Mouse (Mus musculus) hindbrain, embryonic 10.5 days (tissue): ENCODE results near the gene Focad. TPM values are rescaled to one million over a fixed set of nuclear protein-coding genes. Genes with fewer than 3 reads are reported as not detected.

Source experiments
- DNase-seq: peaks from one replicate; pipeline ENCODE4 v3.0.0-alpha.2; 2017; ENCODE audit warnings: low spot score
- H3K27ac ChIP-seq: fragments of 300-500 bp; sonication (generic); 2 replicates; pipeline ENCODE4 v1.5.1; 2016; ENCODE audit warnings: mild to moderate bottlenecking, moderate library complexity
- H3K27me3 ChIP-seq: fragments of 300-500 bp; sonication (generic); 2 replicates; pipeline ENCODE4 v1.6.1; 2016; ENCODE audit warnings: mild to moderate bottlenecking; ENCODE audit not compliant: poor library complexity, insufficient read depth, severe bottlenecking
- H3K36me3 ChIP-seq: fragments of 300-500 bp; sonication (generic); 2 replicates; pipeline ENCODE4 v1.6.1; 2016; ENCODE audit warnings: mild to moderate bottlenecking, moderate library complexity
- H3K4me1 ChIP-seq: fragments of 300-500 bp; sonication (generic); replicated peaks from 2 replicates; pipeline ENCODE4 v1.6.1; 2016; ENCODE audit warnings: mild to moderate bottlenecking
- H3K4me3 ChIP-seq: fragments of 300-500 bp; sonication (generic); 2 replicates; pipeline ENCODE4 v1.5.1; 2016; ENCODE audit warnings: mild to moderate bottlenecking, moderate library complexity
- H3K9me3 ChIP-seq: fragments of 300-500 bp; sonication (generic); 2 replicates; pipeline ENCODE4 v1.6.1; 2016; ENCODE audit warnings: mild to moderate bottlenecking, moderate library complexity
- WGBS: fragments of 180-500 bp; shearing (Covaris S2); methylation state at CpG from one replicate; pipeline ENCODE4 v1.1.7; 2016; 5-methylcytosine and 5-hydroxymethylcytosine counted together
- microRNA counts: library from miRNA; unstranded; fragments of <30 nt; microRNA quantifications from one replicate; lab custom pipeline; 2017
- polyA plus RNA-seq: library from polyadenylated mRNA; unstranded; fragments of >200 nt; fragmentation: Nextera tagmentation; extraction: Ambion mirVana; gene quantifications from 2 replicates; pipeline ENCODE4 v1.2.1, GENCODE M21; 2016

Gene Focad
- polyA plus RNA-seq, 1 experiment from 2014 or later: 15.1 TPM

DNA sequence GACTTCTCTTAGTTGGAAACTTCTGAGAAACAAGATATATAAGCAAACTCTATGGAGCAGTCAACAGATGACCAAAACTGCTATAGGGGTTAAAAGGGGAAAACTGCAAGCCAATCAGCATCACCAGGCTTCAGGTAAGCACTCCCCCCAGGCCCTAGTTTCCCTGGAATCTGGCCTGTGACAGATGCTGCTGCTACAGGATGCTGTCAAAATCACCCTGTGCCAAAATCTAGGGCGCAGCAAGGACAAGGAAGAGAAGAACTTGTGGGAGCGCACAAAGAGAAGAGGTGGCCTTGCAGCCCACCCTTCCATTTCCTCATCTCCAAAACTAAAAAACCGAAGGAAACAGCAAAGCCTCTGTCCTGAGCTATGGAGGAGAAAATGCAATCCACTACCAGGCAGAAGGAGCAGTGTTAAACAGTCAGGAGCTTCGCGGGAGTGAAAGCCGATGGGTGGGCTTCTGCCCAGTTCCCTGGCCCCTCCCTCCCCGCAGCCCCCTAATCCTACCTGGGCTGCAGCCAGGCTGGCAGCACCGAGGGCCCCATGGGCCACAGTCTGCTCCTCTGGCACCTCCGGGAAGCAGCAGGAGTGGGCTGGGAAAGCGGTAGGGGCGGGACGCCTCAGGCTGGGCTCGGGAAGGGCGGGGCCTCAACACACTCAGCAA, 344.0 kb downstream of the Focad start, which contains the start of gene Hacd4:
Gene Hacd4 (minus strand): TSS at position 603 of the 664 bp plus-strand sequence.
- peaks cover 19% of the 10 kb centered on the region for H3K4me1 ChIP-seq
- no peaks in the 10 kb centered on the region for H3K27me3 ChIP-seq
- DNase-seq: peak; percentile 58
- H3K27ac ChIP-seq: peak within 1 kb of the TSS; percentile 83
- no peaks in the 10 kb centered on the region for H3K36me3 ChIP-seq
- peak within 1 kb of the TSS; percentile 54 for H3K4me3 ChIP-seq
- H3K9me3 ChIP-seq: no peaks in the 10 kb centered on the region
- WGBS: 6% methylated on average over 14 of the region's 14 CpGs

DNA sequence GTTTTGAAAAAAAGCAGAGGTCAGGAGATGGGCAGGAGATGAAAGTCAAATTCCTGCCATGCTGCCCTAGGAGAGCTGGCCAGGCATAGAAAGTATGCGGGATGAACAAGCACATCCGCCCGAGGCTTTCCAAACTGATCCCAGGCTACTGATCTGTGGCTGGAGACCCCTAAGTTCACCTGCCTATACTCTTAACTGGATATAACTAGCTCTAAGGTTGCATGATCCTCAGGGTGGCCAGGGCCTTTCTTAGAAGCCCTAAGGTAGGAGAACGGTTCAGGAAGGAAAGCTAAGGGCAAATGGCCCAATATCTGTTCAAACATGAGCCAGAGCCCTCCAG, 344.5 kb downstream of the Focad start:
- peak overlapping the region; percentile 83 for H3K27ac ChIP-seq
- peaks cover 19% of the 10 kb centered on the region for H3K4me1 ChIP-seq
- WGBS: 14% methylated on average over 4 of the region's 4 CpGs
- H3K9me3 ChIP-seq: no peaks in the 10 kb centered on the region
- H3K36me3 ChIP-seq: no peaks in the 10 kb centered on the region
- DNase-seq: no peak
- H3K27me3 ChIP-seq: no peaks in the 10 kb centered on the region
- H3K4me3 ChIP-seq: peak overlapping the region; percentile 54

- DNase-seq: no peak
- no peak overlapping the region for H3K4me3 ChIP-seq
- no peaks in the 10 kb centered on the region for H3K9me3 ChIP-seq
- H3K4me1 ChIP-seq: peaks cover 19% of the 10 kb centered on the region
- no peaks in the 10 kb centered on the region for H3K27me3 ChIP-seq
- WGBS: 76% methylated on average over 6 of the region's 6 CpGs
- no peaks in the 10 kb centered on the region for H3K36me3 ChIP-seq
- 0 out of 2 replicates have a peak overlapping the region, but pooled peaks have one; percentile 50 for H3K27ac ChIP-seq
These were observed 345.3 kb downstream of the Focad start for GRCm38 (mm10) chr4:88439669-88440123.

DNA sequence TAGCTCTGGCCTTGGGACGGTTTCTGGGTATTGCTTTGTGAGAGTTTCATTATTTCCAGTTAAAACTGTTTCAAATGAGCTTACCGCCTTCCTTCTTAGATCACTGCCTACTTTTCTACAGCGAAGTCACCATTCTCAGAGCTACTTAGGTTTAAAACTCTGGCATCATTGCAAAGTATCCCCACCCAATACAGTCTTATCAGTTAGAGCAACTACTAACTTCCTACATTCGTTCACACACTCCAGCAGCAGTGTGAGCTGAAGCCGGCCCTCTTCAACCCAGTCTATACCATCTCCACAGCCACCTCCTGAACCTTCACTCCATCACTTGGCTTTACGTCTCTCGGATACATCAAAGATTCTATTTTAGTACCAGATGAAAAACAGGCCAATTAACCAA, 346.4 kb downstream of the Focad start:
- WGBS: 93% methylated on average over 7 of the region's 7 CpGs
- no peaks in the 10 kb centered on the region for H3K27me3 ChIP-seq
- no peak overlapping the region for H3K27ac ChIP-seq
- DNase-seq: no peak
- H3K4me3 ChIP-seq: no peak overlapping the region
- peaks cover 19% of the 10 kb centered on the region for H3K4me1 ChIP-seq
- H3K36me3 ChIP-seq: no peaks in the 10 kb centered on the region
- H3K9me3 ChIP-seq: no peaks in the 10 kb centered on the region

- no peaks in the 10 kb centered on the region for H3K9me3 ChIP-seq
- WGBS: 75% methylated on average over 2 of the region's 2 CpGs
- H3K36me3 ChIP-seq: no peaks in the 10 kb centered on the region
- no peak for DNase-seq
- no peak overlapping the region for H3K4me3 ChIP-seq
- H3K27me3 ChIP-seq: no peaks in the 10 kb centered on the region
- H3K4me1 ChIP-seq: no peaks in the 10 kb centered on the region
- no peak overlapping the region for H3K27ac ChIP-seq
These were observed 354.5 kb downstream of the Focad start for GRCm38 (mm10) chr4:88448976-88449375.

GRCm38 (mm10) chr4:88450087-88450765, 355.8 kb downstream of the Focad start:
- no peak for DNase-seq
- no peaks in the 10 kb centered on the region for H3K4me1 ChIP-seq
- H3K27me3 ChIP-seq: no peaks in the 10 kb centered on the region
- H3K27ac ChIP-seq: no peak overlapping the region
- no peak overlapping the region for H3K4me3 ChIP-seq
- H3K9me3 ChIP-seq: no peaks in the 10 kb centered on the region
- no peaks in the 10 kb centered on the region for H3K36me3 ChIP-seq
- 92% methylated on average over 1 of the region's 1 CpGs for WGBS

DNA sequence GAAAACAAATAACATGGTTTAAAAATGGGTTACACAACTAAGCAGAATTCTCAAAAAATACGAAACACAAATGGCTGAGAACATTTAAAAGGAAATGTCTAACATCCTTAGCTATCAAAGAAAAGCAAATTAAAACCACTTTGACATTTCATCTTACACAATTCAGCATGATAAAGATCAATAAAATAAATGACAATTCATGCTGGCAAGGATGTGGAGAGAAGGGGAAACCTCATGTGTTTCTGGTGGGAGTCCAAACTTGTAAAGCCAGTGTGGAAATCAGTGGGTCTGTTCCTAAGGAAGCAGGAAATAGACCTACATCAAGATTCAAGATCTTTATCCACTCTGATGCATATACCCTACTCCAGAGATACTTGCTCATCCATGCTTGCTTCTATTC, 363.7 kb downstream of the Focad start:
- no peaks in the 10 kb centered on the region for H3K27me3 ChIP-seq
- no peak overlapping the region for H3K4me3 ChIP-seq
- H3K9me3 ChIP-seq: no peaks in the 10 kb centered on the region
- no peaks in the 10 kb centered on the region for H3K4me1 ChIP-seq
- 87% methylated on average over 1 of the region's 1 CpGs for WGBS
- H3K27ac ChIP-seq: no peak overlapping the region
- H3K36me3 ChIP-seq: no peaks in the 10 kb centered on the region
- no peak for DNase-seq

GRCm38 (mm10) chr4:88458673-88459072, 364.2 kb downstream of the Focad start:
- H3K27me3 ChIP-seq: no peaks in the 10 kb centered on the region
- H3K9me3 ChIP-seq: no peaks in the 10 kb centered on the region
- no peak overlapping the region for H3K27ac ChIP-seq
- H3K4me1 ChIP-seq: no peaks in the 10 kb centered on the region
- DNase-seq: no peak
- H3K4me3 ChIP-seq: no peak overlapping the region
- H3K36me3 ChIP-seq: no peaks in the 10 kb centered on the region
- WGBS: 81% methylated on average over 2 of the region's 2 CpGs

MicroRNA genes within 50 kb of the gene (microRNA counts, 519-probe panel; counts per million panel counts)
- 1,255 counts per million, percentile 77 among the panel's probes with 10 or more counts for microRNA mmu-miR-491 (lab: Ali Mortazavi, UCI)

Other genes starting within 250 kb of the Focad start
- 45.4 and 52.5 TPM in 2 replicates for gene Mllt3, start 61.3 kb upstream of the Focad start, polyA plus RNA-seq